Mouse (Mus musculus) gastrocnemius, adult 2 months (tissue): ENCODE data around the gene Cyth1. TPM values are rescaled to one million over a fixed set of nuclear protein-coding genes. Genes with fewer than 3 reads are reported as not detected.

Experiments
- DNase-seq: peaks from one replicate; pipeline ENCODE4 v3.0.0; 2022
- H3K27ac ChIP-seq: fragments of 200-600 bp; 2 replicates; pipeline ENCODE4 v1.8.1; 2022; ENCODE audit warnings: mild to moderate bottlenecking
- H3K4me3 ChIP-seq: fragments of 200-600 bp; 2 replicates; pipeline ENCODE4 v1.8.1; 2022; ENCODE audit warnings: mild to moderate bottlenecking, moderate library complexity
- CTCF ChIP-seq: fragments of 200-600 bp; IDR thresholded peaks from 2 replicates; pipeline ENCODE4 v1.8.1; 2022; ENCODE audit warnings: antibody characterized with exemption, mild to moderate bottlenecking, moderate library complexity
- intact Hi-C: fragments of 180-260 bp; cut with DNase I; formaldehyde crosslinking; loops from one replicate; pipeline ENCODE4 v1.15.1; 2025
- total RNA-seq, 2 experiments: library from RNA; stranded (reverse); gene quantifications; 2 replicates each; pipeline ENCODE4 v1.2.3; 2021

Gene Cyth1
- total RNA-seq, 2 experiments from 2014 or later = 28.6 to 49.6 TPM

GRCm38 (mm10) chr11:118147877-118148637, 100.3 kb downstream of the Cyth1 start:
- intact Hi-C loops = no loop called here
- DNase-seq = no peak
- TF ChIP-seq CTCF = no peak
- Histone ChIP-seq H3K27ac (peak overlapping the region; percentile 43), H3K4me3 (no peak overlapping the region)

DNA sequence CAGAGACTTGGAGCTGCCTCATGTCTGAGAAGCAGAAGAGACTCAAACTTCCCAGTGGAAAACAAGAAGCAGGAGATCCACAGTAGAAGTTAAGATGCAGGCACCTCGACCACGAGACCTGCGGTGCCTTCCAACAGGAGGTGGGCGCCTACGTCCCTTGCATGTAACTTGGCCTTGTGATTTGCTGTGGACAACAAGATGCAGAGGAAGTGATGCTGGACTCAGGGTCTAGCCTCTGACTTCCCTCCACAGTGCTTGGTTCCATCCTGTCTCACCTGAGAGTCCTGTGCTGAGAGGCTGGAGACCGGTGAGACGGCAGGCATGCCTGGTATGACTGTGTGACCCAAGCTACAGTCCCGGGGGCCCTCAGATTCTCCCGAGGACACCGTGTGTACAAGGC, 101.9 kb downstream of the Cyth1 start:
- intact Hi-C loops = no loop called here
- Histone ChIP-seq H3K27ac (peak overlapping the region; percentile 92), H3K4me3 (peak overlapping the region; percentile 63)
- no peak for DNase-seq
- no peak for TF ChIP-seq CTCF

GRCm38 (mm10) chr11:118145771-118146351, 102.5 kb downstream of the Cyth1 start:
- Histone ChIP-seq H3K4me3 (peak overlapping the region; percentile 63), H3K27ac (peak overlapping the region; percentile 92)
- intact Hi-C loops = no loop called here
- TF ChIP-seq CTCF = no peak
- peak; percentile 66 for DNase-seq

GRCm38 (mm10) chr11:118145092-118145491, 103.3 kb downstream of the Cyth1 start:
- peak overlapping the region; percentile 92 for H3K27ac ChIP-seq
- no peak for TF ChIP-seq CTCF

GRCm38 (mm10) chr11:118143731-118144130, 104.7 kb downstream of the Cyth1 start:
- DNase-seq = no peak
- intact Hi-C loops = no loop called here

More at GRCm38 (mm10) chr11:118145092-118145491, 103.3 kb downstream of the Cyth1 start:
- intact Hi-C loops = no loop called here
- no peak for DNase-seq
- no peak overlapping the region for H3K4me3 ChIP-seq

DNA sequence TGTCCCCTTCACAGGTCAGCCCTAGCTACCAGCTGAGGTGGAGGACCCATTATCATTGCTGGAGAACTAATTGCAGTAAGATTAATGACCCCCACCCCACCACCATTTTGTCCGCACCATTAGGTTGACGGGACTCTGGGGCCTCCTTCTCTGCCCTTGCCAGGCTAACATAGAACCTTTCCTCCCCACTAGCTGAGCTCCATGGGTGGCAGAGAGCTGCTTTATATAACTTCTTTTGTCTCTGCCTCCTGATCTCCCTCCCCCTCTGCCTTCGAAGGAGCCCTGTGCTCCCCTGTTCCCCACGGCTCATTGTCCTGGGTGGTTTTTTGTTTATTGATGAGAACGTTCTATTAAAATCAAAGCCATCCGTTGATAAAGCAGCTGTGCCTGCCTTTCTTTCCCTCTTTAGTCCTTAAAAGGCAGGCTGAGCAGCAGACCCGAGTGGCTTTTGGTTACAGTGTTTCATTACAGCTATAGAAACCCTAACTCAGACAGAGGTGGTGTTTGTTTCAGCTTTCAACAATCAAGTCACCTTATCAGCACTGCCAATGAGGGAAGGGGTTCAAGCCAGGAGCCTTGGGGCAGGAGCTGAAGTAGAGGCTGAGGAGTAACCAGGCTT, 105.7 kb downstream of the Cyth1 start:
- no peak overlapping the region for H3K4me3 ChIP-seq
- intact Hi-C loops = no loop called here
- peak overlapping the region; percentile 49 for H3K27ac ChIP-seq

More at GRCm38 (mm10) chr11:118143731-118144130, 104.7 kb downstream of the Cyth1 start:
- Histone ChIP-seq H3K27ac (peak overlapping the region; percentile 92; the same call in 1 of the 2 replicates), H3K4me3 (no peak overlapping the region)
- TF ChIP-seq CTCF = no peak

GRCm38 (mm10) chr11:118140771-118141565, 107.4 kb downstream of the Cyth1 start:
- no peak for DNase-seq
- intact Hi-C loops = no loop called here
- H3K27ac ChIP-seq = peak overlapping the region; percentile 84
- no peak overlapping the region; the same call in 1 of the 2 replicates for H3K4me3 ChIP-seq
- no peak for TF ChIP-seq CTCF

More for the DNA sequence above, 105.7 kb downstream of the Cyth1 start:
- no peak for TF ChIP-seq CTCF
- no peak for DNase-seq

DNA sequence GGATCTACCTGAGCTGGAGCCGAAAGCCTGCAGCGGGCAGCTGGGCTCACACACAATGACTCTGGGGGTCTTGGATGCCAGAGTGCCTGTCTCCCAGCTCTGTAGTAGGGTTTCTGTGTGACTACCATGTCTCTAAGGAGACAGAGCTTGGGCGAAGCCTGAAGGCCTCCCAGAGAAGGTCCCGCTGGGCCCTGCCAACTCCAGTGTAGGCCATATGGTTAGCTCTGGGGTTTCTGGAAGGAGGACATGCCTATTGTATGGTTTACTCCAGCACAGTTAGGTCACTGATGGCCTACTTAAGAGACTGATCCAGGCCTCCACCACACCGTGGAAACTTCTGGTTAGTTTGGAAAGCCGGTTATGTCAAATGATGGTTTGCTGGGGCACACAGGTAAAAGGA, 110.0 kb downstream of the Cyth1 start:
- DNase-seq = no peak
- intact Hi-C loops = no loop called here
- no peak for TF ChIP-seq CTCF
- no peak overlapping the region for H3K4me3 ChIP-seq
- no peak overlapping the region for H3K27ac ChIP-seq

GRCm38 (mm10) chr11:118136172-118136632, 112.2 kb downstream of the Cyth1 start:
- Histone ChIP-seq H3K4me3 (no peak overlapping the region), H3K27ac (peak overlapping the region; percentile 81)
- DNase-seq = no peak
- TF ChIP-seq CTCF = no peak
- intact Hi-C loops = no loop called here

GRCm38 (mm10) chr11:118135271-118135670, 113.1 kb downstream of the Cyth1 start:
- DNase-seq = peak; percentile 46
- intact Hi-C loops = no loop called here
- H3K4me3 ChIP-seq = no peak overlapping the region
- peak overlapping the region; percentile 81 for H3K27ac ChIP-seq
- no peak for TF ChIP-seq CTCF

DNA sequence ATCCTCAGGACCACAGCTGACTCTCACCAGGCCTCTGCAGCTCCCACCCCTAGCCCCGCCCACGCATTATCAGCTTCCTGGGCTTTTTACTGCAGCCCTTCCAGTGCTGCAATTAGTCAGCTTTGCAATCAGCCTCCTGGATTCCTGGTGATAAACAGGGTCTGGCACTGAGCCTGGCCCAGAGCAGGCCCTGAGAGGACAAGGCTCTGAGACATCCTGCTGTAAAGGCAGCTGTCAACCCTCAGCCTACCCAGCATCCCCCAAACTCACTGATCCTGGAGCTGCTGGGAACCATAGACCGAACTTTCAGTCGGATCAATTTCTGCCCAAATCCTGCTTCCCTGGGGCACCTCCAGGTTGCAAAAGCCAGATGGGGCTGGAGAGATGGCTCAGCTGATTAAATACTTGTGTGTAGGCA, 114.6 kb downstream of the Cyth1 start:
- DNase-seq = no peak
- H3K27ac ChIP-seq = peak overlapping the region; percentile 78
- H3K4me3 ChIP-seq = no peak overlapping the region
- intact Hi-C loops = no loop called here
- no peak for TF ChIP-seq CTCF

GRCm38 (mm10) chr11:118133133-118133751, 115.2 kb downstream of the Cyth1 start:
- intact Hi-C loops = no loop called here
- Histone ChIP-seq H3K27ac (peak overlapping the region; percentile 78), H3K4me3 (no peak overlapping the region)
- TF ChIP-seq CTCF = no peak
- DNase-seq = no peak
